ENCODE assay signal across 22 mouse cellular contexts in the genomic region with DNA sequence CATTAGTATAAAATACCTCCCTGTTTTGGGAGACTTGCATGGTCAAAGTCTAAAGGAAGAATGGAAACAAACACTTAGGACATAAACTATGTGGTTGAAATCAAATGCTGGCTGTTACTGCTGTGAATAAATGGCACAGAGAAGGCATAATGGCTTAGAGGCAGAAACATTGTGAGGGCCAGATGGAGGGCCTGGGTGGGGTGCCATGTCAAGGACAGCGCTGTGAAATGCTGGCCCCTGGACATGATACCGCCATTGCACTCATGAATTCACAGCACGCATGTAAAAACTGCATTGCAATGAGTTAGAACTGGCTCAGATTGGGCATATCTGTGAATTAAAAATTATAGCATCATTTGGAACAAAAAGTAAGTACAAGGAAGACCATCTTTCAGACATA.
"Had no signal": no experiment of that assay in that cellular context is flagged by ENCODE, and none has a peak within 500 bp of the region (broad histone marks: within the 10 kb centered on the region; RNA-seq: fewer than 3 reads in every experiment).

No protein-coding gene starts in this region.

- ATAC-seq: hindbrain, embryonic 16.5 days; hindbrain, postnatal 0 days; inflammation-experienced regulatory T-cells, adult 6 months; intestine, embryonic 15.5 days; intestine, embryonic 16.5 days; intestine, postnatal 0 days had no signal

- DNase-seq: heart, postnatal 10 days; heart, postnatal 14 days; heart, postnatal 36 days; heart, postnatal 4 days; kidney, adult 11 months; kidney, adult 18-20 months; kidney, adult 2 months; kidney, adult 8-10 months; kidney, adult 9 months; kidney, postnatal 10 days; kidney, postnatal 14 days; kidney, postnatal 25 days; kidney, postnatal 36 days; kidney, postnatal 4 days; layer of hippocampus, adult 9-11 months; layer of hippocampus, postnatal 36 days had no signal
